Mouse (Mus musculus): Measurements from ENCODE around the gene Kirrel3.

Kirrel3 gene

DNA sequence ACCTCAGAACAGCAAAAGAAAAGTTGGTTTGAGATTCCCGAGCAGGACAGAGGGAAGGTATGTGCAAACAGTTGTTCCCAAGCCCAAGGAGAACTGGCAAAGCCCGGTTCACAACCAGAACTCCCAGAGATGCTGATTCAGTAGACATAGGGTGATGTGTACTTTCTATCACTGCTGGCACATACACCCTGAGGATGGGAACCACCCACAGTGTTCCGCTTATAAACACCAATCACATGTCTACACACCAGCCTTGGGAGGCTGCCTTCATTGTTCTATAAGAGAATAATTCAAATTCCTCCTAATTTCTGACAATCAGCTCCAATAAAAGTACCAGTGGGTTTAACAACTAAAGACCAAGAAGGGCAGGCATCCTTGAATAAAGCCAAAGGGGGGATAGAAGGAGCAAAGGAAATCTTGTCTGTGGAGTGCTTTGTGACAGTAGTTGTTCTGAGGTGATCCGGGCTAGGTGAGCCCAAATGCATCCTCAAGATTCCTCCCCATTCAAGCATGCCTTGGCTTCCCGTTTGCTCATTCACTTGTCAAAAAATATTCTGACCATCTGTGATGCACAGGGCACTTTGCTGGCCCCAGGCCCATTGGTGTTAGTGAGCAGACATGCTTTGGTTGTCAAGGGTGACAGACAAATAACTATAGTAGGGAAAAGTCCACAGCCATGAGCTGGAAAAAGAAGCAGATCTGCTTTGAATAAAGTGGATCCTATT is 266.5 kb downstream of the Kirrel3 start:
- DNase-seq (ENCODE audit: low spot score in 2 of 2), result no peak

DNA sequence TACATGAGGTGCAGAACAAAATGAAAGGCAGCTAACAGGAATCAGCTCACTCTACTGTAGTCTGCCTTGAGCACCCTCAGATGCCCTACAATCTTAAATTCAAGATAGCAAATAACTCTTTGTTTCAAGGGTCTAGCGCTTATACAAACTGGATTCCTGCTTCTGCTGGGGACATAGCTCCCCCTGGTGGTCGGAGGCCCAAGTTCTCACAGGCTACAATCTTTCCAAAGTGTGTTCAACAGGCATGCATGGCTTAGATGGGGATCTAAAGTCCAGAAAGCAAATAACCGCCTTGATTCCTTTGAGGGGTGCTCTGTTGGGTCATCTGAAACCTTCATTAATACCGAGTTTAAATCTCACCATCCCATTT is 267.1 kb downstream of the Kirrel3 start:
- DNase-seq (ENCODE audit: low spot score in 2 of 2), result peak; percentile 35 to 71

DNA sequence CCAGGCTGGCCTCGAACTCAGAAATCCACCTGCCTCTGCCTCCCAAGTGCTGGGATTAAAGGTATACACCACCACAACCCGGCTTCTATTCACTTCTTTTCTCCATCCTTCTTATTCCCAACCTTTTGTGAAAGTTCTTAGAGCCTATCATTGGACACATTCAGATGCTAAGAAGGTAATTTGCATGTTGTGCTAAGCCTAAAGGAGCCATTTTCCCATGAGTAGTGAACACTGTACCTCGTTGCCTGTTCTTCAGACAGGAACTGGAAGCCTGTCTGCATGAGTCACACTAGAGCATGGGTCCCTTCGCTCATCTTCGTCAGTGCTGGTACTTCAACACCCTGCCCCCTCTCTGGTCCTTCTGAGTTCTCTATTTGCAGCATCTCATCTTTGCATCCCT is 268.2 kb downstream of the Kirrel3 start:
- DNase-seq (ENCODE audit: low spot score in 2 of 2), result no peak

DNA sequence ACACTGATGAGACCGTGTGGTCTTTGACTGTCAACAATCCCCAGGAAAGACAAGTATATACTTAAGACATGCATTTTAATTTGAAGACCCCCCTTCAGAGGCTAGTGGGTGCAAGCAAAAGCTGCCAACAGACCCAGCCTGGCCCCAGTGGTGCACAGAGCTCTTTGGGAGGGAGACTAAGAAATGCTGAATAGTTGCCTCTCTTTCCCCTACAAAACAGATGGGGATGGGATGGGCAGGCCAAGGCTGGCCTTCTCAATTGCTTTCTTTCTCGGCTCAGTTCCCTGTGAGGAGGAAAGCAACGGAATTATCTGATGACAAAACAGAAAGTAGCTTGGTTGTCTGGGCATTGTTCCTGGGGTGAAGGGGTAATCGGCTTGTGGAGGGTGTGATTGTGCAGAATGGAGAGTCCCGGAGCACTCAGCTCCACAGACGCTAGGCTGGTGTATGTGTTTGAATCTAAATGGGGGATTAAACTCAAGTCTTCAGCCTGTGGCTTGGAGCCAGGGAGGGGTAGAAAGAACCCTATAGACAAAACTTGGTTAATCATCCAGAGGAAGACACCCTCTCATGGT is 268.9 kb downstream of the Kirrel3 start:
- DNase-seq (ENCODE audit: low spot score in 2 of 2), result no peak

DNA sequence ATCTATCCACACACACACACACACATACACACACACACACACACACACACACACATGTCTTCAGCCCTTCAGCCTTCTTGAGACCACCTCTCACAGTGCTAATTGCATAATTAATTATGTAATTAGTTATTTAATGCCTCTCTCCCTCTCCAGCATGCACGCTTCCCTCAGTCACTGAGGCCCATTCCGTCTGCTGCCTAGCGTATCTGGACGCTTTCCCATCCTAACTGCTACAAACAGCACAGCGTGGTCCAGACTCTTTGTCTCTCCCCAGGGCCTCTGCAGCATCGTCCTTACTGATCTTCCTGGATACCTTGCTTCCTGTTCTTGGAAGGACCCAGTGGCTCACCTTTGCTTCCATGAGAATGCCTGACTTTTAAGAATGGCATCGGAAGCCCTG is 270.4 kb downstream of the Kirrel3 start:
- no peak for DNase-seq (ENCODE audit: low spot score in 2 of 2)

DNA sequence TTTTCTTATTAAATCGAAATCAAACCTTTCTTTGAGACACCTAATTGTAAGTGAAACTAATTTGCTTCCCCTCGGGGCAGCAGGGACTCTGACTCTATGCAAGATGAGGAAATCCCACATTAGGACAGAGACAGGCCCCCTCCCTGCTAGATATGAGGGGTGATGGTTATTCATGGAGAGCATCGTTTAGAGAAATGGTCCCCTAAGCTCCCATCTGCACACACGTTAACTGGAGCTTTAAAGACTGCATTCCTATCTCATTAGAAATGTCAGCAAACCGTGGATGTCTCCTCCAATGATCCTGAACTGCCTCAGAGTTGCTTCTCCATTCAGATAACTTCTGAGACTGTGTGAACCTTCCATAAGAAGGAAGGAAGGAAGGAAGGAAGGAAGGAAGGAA is 273.2 kb downstream of the Kirrel3 start:
- no peak for DNase-seq (ENCODE audit: low spot score in 2 of 2)

DNA sequence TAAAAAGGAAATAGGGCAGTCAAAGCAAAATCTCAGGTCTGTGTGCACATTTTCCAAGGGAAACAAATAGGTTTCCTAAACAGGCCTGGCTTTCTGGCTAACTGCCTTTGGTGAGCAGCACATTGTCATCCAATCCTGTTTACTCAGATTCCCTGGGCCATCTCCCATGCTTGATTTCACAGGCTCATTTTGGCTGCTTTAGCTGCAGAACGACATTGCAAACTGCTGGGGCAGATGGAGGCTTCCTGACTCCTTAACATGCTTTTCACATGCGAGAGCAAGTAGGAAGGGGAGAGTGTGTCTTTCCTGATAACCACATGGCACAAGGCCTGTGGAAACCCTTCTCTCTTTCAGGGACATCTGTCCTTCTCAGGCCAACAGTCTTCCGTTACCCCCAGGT is 274.8 kb downstream of the Kirrel3 start:
- DNase-seq (ENCODE audit: low spot score in 2 of 2), result no peak

DNA sequence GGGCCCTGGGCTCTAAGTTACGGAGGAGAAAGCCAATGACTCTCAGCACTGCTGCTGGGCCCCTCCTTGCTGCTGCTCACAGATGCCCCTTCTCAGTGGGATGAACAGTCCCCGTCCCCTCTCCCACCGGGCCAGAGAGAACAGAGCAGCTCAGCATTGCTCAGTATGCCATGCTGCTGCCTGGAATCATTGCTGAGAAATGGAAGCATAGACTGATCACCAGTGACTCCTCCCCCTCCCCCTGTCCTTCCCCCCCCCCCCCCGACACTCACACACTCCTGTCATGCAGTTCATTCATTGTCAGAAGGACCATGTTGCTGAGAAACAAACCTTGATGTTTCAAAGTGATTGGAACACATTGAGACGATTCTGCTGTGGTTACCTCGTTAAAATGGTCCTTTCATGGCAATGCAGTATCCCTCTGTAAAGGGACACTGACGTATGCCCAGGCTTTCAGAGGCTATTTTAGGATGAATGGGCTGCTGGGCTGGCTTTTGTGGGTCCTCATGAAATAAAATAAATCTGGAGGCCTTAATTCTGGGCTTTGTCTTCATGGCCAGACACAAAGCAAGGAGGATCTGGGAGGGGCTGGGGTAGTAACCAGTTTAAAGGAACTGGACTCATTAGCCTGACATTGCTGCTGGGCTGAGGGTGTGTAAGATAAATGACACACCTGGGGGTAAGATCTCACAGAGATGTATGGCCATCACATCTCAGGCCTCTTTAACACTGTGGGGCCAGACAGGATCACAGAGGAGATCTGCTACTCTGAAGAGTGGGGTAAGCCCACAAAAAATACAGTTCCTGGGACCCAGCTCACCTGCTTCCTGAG is 281.3 kb downstream of the Kirrel3 start:
- no peak for DNase-seq (ENCODE audit: low spot score in 2 of 2)

DNA sequence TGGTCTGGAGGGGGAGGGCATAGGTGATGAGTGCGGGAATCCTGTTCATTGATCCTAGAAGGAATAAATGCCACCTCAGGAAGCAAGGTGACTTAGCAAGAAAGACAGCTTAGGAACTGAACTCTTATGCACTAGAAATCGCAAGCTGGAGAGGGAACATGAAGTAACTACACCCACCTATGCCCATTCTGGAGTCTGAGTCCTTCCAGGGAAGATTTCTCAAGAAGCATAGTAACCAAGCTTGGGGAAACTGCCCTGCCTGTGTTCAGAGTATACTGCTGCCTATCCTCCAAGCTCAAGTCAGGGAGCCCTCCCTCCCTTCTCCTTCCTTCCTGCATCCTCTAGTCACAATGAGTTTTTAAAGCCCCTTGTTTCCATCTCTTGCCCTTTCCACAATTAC is 283.3 kb downstream of the Kirrel3 start:
- DNase-seq (ENCODE audit: low spot score in 2 of 2), result no peak

DNA sequence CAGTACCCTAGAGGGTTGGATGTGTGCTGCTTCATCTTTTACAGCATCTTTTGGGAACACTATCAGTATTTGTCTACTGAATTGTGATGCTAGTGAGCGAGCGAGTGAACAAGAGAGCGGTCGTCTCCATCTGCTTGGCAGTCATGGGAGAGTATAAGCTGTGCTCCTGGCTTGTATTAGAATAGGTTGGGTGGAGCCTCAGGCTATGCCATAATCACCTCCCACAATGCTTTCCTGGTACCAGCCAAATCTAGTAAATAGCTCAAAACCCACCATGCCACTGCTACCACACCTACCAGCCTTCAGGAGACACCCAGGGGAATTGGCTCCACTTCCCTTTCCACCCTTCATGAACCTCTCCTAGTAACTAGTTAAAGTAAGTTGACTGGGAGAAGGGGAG is 285.3 kb downstream of the Kirrel3 start:
- DNase-seq (ENCODE audit: low spot score in 2 of 2), result no peak

DNA sequence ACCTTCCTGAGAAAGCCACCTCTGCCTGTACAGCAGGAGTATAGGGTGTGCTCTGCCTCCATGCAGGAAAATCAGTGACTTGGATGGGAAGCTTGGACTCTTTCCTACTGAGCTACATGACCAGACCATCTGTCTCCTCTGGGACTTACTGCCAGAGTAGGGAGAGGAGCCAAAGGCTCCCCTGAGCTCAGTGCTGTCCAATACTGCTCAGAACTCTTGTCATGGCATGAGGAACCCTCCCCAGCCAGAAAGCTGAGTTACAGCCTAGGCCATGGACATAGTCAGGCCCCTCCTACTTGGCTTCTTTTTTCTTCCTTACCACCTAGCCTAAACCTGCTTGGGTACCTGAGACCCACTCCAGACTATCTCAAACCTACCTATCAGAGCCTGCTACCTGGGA is 285.7 kb downstream of the Kirrel3 start:
- DNase-seq (ENCODE audit: low spot score in 2 of 2), result no peak

DNA sequence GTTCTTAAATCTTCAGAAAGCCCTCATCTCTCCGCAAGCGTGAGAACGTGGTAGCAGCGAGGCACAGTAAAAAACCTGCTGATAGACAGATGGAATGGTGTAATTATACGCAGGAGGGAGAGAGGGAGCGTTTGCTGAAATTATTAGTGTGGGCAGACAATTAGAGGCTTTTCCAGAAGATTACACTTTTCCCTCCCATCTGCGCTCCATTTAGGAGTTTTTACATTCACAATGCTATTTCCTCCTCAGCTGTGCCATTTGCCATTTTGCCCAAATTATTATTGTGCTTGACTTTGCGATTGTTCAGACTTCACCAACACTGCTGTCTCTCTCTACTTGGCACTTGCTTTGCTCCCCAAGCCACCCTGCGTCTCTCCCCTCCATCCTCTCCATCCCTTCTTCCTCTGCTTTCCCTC is 286.3 kb downstream of the Kirrel3 start:
- no peak for DNase-seq (ENCODE audit: low spot score in 2 of 2)

DNA sequence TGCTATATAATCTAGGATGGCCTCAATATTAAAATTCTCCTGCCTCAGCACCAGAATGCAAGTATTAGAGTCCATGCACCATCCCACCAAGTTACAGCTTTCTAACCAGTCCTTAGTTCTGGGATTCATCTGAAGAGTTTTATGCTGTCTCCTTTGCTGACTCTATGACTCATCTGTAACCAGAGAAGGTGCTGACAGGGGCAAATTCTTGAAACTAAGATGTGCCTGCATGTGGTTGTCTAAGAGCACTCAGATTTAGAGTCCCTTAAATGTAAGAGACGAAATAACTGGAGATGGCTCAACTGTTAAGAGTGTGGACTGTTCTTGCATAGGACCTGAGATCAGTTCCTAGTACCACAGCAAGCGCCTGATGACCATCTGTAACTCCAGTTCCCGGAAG is 295.7 kb downstream of the Kirrel3 start:
- DNase-seq (ENCODE audit: low spot score in 2 of 2), result no peak

DNA sequence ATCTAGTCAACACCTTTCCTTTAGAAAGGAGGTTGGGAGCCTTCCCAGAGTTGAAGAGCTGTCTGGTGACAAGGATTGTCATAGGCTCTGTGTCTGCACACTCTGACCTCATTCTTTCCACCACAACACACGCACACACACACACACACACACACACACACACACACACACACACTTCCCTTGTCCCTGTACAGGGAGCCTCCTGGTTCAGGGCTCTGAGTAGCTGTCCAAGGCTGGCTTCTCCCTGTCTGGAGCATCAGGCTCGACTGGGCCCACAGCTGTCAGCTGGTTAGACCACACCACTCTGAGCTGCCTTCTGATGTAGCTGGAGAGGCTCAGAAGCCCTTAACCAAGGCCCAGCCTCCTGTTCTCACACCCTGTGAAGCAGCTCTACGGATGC is 302.2 kb downstream of the Kirrel3 start:
- DNase-seq (ENCODE audit: low spot score in 2 of 2), result no peak

DNA sequence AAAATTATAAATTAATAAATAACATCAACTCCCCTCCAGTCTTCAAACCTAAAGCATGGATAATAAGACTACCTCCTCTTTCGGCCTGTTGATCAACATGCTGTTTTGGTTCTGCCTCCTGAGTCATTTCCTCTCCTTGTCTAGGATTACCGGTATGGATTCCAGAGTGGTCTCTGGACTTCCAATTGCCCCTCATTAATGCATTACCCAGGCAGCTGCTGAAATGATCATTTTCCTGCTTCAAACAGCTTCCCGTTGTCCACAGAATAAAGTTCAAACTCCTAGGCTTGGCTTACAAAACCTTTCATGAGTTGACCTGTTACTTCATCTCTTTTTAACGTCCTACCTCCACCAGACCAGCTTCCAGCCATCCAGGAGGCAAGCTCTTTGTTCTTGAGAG is 309.5 kb downstream of the Kirrel3 start:
- DNase-seq (ENCODE audit: low spot score in 2 of 2), result no peak

DNA sequence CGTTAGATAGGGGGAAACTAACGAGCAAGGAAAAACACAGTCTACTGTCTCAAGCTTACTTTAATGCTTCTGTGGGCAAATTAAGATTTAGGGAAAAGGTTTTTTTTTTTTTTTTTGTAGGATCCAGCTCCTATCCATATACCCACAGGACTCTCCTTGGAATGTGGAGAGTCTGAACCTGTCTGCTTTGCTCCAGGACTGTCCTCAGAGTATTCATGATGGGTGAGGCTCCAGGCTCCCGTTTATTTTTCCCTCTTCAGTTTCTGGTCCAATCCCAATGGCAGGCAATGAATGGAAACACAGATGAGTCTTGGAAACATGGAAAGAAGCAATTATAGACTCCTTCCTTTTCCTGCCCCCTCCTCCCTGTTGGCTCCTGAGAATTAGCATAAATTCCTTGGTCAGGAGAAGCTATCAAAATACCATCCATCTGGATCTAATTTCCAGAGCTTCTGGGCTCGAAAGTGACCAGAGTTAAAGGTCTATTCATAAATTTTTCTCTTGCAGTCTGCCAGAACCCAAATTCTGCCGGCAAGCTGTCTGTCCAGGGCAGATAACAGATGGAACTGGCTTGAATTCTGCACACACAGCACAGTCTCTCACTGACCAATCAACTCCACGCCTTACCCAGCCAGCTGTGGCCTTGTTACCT is 312.1 kb downstream of the Kirrel3 start:
- no peak for DNase-seq (ENCODE audit: low spot score in 2 of 2)

DNA sequence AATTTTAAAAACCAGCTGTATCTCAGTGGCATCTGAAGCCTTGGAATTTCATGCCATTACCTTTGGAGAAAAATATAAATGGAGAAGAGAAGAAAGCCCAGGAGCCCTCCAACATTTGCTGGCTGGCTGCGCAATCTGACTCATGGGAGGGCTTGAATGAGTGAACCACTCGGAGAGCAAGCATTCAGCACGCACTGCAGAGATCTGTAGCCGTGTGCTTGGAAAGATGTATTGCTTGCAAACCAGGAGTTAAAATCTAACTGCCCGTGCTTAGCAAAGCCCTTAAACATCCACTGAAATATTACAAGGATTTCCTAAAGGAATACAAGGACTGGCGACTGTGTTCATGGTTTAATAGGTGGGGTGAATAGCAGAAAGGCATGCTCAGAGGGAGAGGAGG is 316.0 kb downstream of the Kirrel3 start:
- no peak for DNase-seq (ENCODE audit: low spot score in 2 of 2)

DNA sequence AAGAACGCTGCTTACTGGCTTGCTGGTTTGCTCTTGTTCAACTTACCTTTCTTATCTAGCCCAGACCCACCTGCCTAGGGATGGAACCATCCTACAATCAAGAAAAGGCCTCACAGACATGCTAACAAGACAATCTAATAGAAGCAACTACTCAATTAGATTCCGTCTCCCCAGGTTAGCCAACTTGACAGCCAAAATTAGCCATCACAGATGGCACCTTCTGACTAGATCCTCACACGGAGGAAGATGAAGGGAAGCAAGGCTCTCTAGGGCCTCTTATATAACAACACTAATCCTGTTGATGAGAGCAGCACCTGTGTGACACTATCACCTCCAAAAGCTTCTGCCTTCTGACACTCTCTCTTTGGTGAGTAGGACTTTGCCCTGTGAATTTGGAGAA is 321.2 kb downstream of the Kirrel3 start:
- DNase-seq (ENCODE audit: low spot score in 2 of 2), result no peak

DNA sequence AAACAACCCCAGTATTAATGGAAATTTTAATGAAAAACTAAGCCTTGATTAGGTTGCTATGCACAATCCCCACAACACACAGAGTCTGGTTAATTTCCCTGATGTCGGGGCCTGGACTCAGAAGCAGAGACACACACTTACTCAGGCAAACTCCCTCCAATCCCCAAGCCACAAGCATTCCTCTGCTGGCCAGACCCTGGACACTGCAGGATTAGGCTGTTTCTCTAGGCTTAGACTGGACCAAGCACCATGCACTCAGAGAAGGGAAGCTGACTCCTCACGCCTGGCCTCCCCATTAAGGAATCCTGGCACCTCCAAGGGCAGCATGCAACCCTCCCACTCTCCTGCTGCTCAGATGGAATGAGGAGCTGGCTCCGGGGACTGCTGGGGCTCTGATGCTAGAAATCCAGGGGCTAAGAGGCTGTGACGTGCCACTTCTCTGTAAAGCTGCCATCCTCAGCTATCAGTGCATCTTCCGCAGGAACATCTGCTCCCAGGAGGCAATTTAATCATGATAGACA is 324.4 kb downstream of the Kirrel3 start:
- DNase-seq (ENCODE audit: low spot score in 2 of 2), result no peak

DNA sequence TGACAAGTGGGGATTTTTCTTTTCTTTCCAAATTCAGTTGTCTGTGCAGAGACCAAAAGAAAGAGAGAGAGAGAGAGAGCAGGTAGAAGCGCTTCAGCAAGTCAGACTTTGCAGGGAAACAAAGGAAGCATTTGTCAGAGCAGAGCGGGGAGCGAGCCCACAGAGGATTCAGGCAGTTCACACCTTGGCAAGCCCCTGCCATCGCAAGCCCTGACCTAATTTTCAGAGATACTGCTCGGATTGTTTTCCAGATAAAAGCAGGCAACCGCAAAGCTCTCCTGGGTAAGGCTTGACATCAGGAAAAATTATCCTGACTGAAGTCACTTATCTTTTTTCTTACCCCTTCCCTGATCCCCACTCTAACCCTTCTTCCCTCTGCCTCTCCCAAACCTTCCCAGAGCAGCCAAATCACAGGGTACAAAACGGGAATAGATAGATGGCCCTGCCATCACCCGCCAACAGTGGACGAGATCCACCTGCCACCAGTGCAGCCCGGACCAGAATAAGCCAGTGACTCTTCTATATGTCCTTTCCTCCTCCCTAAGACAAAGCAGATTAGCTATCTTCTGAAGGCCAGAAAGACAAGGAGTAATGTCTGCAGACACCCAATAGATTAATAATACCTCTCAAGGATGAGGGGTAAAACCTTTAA is 332.8 kb downstream of the Kirrel3 start:
- no peak for DNase-seq (ENCODE audit: low spot score in 2 of 2)

DNA sequence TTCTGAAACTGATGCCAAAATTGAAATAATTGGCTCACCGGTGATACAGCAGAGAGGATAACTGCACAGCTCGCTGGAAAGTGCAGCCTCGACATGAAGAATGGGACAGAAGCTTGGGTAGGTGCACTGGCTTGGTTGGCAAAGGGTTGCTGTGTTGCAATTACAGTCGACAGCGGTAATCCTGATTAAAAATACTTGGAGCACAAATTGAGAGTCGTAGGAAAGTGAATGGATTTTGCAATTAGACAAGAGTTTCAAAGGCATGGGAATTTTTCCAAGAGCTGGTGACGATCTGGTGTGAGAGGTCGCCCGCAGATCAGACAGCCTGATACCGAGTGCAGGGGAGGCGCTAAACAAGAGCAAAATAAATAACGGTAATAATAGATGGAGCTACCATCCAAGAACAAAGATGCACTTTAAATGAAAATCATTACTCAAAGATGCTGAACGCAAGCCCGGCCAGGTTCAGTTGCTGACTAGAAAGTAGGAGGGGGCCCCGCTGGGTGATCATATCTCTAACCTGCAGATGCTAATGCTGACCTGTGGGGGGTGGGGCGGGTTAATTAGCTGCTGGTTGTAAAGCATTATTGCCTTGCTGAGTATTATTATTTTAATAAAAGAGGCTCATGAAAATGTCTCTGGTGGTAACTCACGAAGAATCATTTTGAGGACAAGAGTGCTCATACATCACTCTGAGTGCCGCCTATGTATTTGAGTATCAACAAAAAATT is 338.8 kb downstream of the Kirrel3 start:
- DNase-seq (ENCODE audit: low spot score in 2 of 2), result no peak
